Mouse (Mus musculus): Measurements from ENCODE around the gene Actg1.

- TF ChIP-seq CTCF (IDR thresholded peaks at IDR 0.05; ENCODE audit: control insufficient read depth, insufficient read depth, insufficient read length), result no peak
- no peak for TF ChIP-seq MYOD1 (IDR thresholded peaks at IDR 0.05; ENCODE audit: control insufficient read depth, insufficient read length, low read depth)
- no peak for TF ChIP-seq USF1 (IDR thresholded peaks at IDR 0.05; ENCODE audit: low read depth)
- no peak for TF ChIP-seq MAX (IDR thresholded peaks at IDR 0.05)
- TF ChIP-seq CEBPB (IDR thresholded peaks at IDR 0.05; ENCODE audit: low read depth), result no peak
- no peak for TF ChIP-seq MYOG (IDR thresholded peaks at IDR 0.05; ENCODE audit: control insufficient read depth, extremely low read depth, insufficient read length)
- TF ChIP-seq FOSL1 (IDR thresholded peaks at IDR 0.05; ENCODE audit: insufficient read depth, low read length, poor library complexity, severe bottlenecking), result no peak
Observed at GRCm38 (mm10) chr11:120350711-120351110, 2.4 kb upstream of the Actg1 start.
